Mouse (Mus musculus) olfactory bulb, adult 2 months (tissue): ENCODE data around the gene Mageb4. TPM values are rescaled to one million over a fixed set of nuclear protein-coding genes. Genes with fewer than 3 reads are reported as not detected.
"Not testable (repeated sequence)": the region's sequence is repeated elsewhere in the genome, so short reads cannot be mapped to it uniquely, and the experiment has no call there.

Experiments used
- H3K27ac ChIP-seq: fragments of 200-500 bp; 2 replicates; pipeline ENCODE4 v1.5.1; 2012; ENCODE audit warnings: low read depth, low read length; ENCODE audit not compliant: insufficient read depth
- H3K4me1 ChIP-seq: fragments of 200-500 bp; 2 replicates; pipeline ENCODE4 v1.6.1; 2012; ENCODE audit warnings: low read length; ENCODE audit not compliant: control insufficient read depth, insufficient read depth
- H3K4me3 ChIP-seq: fragments of 200-500 bp; 2 replicates; pipeline ENCODE4 v1.5.1; 2012; ENCODE audit warnings: mild to moderate bottlenecking, low read depth, low read length, moderate library complexity; ENCODE audit not compliant: insufficient read depth
- CTCF ChIP-seq: fragments of 200-500 bp; IDR thresholded peaks from 2 replicates; pipeline ENCODE4 v1.5.1; 2012; ENCODE audit warnings: low read depth, mild to moderate bottlenecking, low read length, moderate library complexity; ENCODE audit not compliant: insufficient read depth
- POLR2A ChIP-seq: fragments of 200-500 bp; IDR thresholded peaks from 2 replicates; pipeline ENCODE4 v1.6.1; 2012; ENCODE audit warnings: mild to moderate bottlenecking, low read depth, low read length, moderate library complexity; ENCODE audit not compliant: insufficient read depth
- WGBS: fragments of 180-500 bp; shearing (Covaris S2); methylation state at CpG from one replicate; pipeline ENCODE4 v1.1.7; 2018; 5-methylcytosine and 5-hydroxymethylcytosine counted together
- polyA plus RNA-seq: library from polyadenylated mRNA; stranded (reverse); fragments of >200 nt; gene quantifications from 2 replicates; pipeline ENCODE4 v1.2.4, GENCODE M21; 2012; ENCODE audit warnings: low replicate concordance; ENCODE audit not compliant: missing spikeins, insufficient read depth, insufficient read length

Gene Mageb4
- polyA plus RNA-seq, result not detected in 2 replicates

- no CpG with 5 or more reads among the region's 13 CpGs for WGBS
- not testable (repeated sequence) for H3K4me1 ChIP-seq, H3K27ac ChIP-seq, H3K4me3 ChIP-seq
Observed at GRCm38 (mm10) chrX:86304993-86305392, at the start of gene Mageb4. Mageb4 (minus strand) TSS chrX:86305093.

DNA sequence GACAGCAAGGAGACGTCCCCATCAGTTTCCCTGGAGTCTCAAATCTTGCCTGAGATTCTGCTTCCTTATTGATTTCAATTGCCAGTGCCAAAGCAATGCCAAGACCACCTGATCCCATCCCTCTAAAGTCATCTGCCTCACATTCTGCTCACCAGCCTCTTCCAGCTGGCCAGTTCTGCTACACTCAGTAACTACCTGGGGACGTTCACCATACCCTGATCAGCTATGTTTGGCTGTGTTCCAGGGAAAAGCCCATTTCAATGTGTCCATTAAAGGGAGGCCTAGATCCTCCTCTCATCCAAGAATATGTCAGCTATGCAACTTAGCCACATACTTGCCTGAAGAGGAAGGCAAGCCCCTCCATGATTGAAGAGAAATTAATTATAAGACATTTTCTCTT, 20.3 kb downstream of the Mageb4 start:
- not testable (repeated sequence) for H3K4me1 ChIP-seq, H3K27ac ChIP-seq, H3K4me3 ChIP-seq
- 54% methylated on average over 1 of the region's 2 CpGs for WGBS

DNA sequence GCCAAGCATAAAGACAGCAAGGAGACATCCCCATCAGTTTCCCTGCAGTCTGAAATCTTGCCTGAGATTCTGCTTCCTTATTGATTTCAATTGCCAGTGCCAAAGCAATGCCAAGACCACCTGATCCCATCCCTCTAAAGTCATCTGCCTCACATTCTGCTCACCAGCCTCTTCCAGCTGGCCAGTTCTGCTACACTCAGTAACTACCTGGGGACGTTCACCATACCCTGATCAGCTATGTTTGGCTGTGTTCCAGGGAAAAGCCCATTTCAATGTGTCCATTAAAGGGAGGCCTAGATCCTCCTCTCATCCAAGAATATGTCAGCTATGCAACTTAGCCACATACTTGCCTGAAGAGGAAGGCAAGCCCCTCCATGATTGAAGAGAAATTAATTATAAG, 58.9 kb downstream of the Mageb4 start:
- not testable (repeated sequence) for H3K4me1 ChIP-seq, H3K4me3 ChIP-seq, H3K27ac ChIP-seq
- WGBS, result no CpG with 5 or more reads among the region's 1 CpGs

GRCm38 (mm10) chrX:86237246-86237645, 67.6 kb downstream of the Mageb4 start:
- no peak for TF ChIP-seq POLR2A
- TF ChIP-seq CTCF, result no peak
- H3K4me3 ChIP-seq, result no peak overlapping the region
- WGBS, result 67% methylated on average over 1 of the region's 1 CpGs
- no peaks in the 10 kb centered on the region for H3K4me1 ChIP-seq
- H3K27ac ChIP-seq, result no peak overlapping the region

Other genes with a start within 250 kb of the Mageb4 start
- gene Nr0b1, start 113.3 kb downstream of the Mageb4 start, polyA plus RNA-seq, result not detected in 2 replicates